Mouse (Mus musculus): ENCODE measurements at regions not wholly inside any gene's neighbourhood (a gene's known extent, or its start where the extent isn't known, plus 50 kb on each side); places are given as distances from the start of the nearest gene placed in this dataset.

- H3K9ac ChIP-seq (replicated peaks; ENCODE audit: low read length) = no peak overlapping the region
- no peaks in the 10 kb centered on the region for H3K9me3 ChIP-seq (ENCODE audit: control insufficient read depth, low read length)
- no peak for ATAC-seq (ENCODE audit: low FRiP score, low TSS enrichment)
- no peak overlapping the region for H3K27ac ChIP-seq (replicated peaks; ENCODE audit: low read depth, low read length)
- no peaks in the 10 kb centered on the region for H3K36me3 ChIP-seq (ENCODE audit: control insufficient read depth, insufficient read depth, low read length)
- WGBS = 75% methylated on average over 4 of the region's 4 CpGs
- H3K4me2 ChIP-seq (ENCODE audit: low read length) = no peak overlapping the region
- DNase-seq = no peak
- peaks cover 10% of the 10 kb centered on the region for H3K4me1 ChIP-seq (ENCODE audit: control insufficient read depth, insufficient read depth, low read length)
- no peaks in the 10 kb centered on the region for H3K27me3 ChIP-seq (ENCODE audit: control insufficient read depth, insufficient read depth, low read length)
- no peak overlapping the region for H3K4me3 ChIP-seq (replicated peaks; ENCODE audit: low read depth, low read length)
These were observed 91.1 kb upstream of the Sox4 start for GRCm38 (mm10) chr13:29044655-29045054.

- 94% methylated on average over 5 of the region's 5 CpGs for WGBS
- no peaks in the 10 kb centered on the region for H3K9me3 ChIP-seq (ENCODE audit: control insufficient read depth, low read length)
- H3K36me3 ChIP-seq (ENCODE audit: control insufficient read depth, insufficient read depth, low read length) = no peaks in the 10 kb centered on the region
These were observed 86.8 kb upstream of the Sox4 start for GRCm38 (mm10) chr13:29040331-29040730.

GRCm38 (mm10) chr13:29034904-29035303 lies 81.4 kb upstream of the Sox4 start:
- Histone ChIP-seq H3K36me3 (ENCODE audit: control insufficient read depth, insufficient read depth, low read length) (no peaks in the 10 kb centered on the region), H3K9ac (replicated peaks; ENCODE audit: low read length) (no peak overlapping the region), H3K4me3 (replicated peaks; ENCODE audit: low read depth, low read length) (no peak overlapping the region), H3K27ac (replicated peaks; ENCODE audit: low read depth, low read length) (no peak overlapping the region), H3K27me3 (ENCODE audit: control insufficient read depth, insufficient read depth, low read length) (no peaks in the 10 kb centered on the region), H3K9me3 (ENCODE audit: control insufficient read depth, low read length) (no peaks in the 10 kb centered on the region), H3K4me1 (ENCODE audit: control insufficient read depth, insufficient read depth, low read length) (peaks cover 11% of the 10 kb centered on the region), H3K4me2 (ENCODE audit: low read length) (no peak overlapping the region)
- ATAC-seq (ENCODE audit: low FRiP score, low TSS enrichment) (peak; percentile 57; the same call in 1 of the 2 replicates), DNase-seq (peak; percentile 48)
- 7% methylated on average over 4 of the region's 4 CpGs for WGBS

More at GRCm38 (mm10) chr13:29040331-29040730, 86.8 kb upstream of the Sox4 start:
- DNase-seq (no peak), ATAC-seq (ENCODE audit: low FRiP score, low TSS enrichment) (no peak)
- Histone ChIP-seq H3K4me2 (ENCODE audit: low read length) (no peak overlapping the region), H3K27ac (replicated peaks; ENCODE audit: low read depth, low read length) (no peak overlapping the region), H3K27me3 (ENCODE audit: control insufficient read depth, insufficient read depth, low read length) (no peaks in the 10 kb centered on the region), H3K4me3 (replicated peaks; ENCODE audit: low read depth, low read length) (no peak overlapping the region), H3K4me1 (ENCODE audit: control insufficient read depth, insufficient read depth, low read length) (no peaks in the 10 kb centered on the region), H3K9ac (replicated peaks; ENCODE audit: low read length) (no peak overlapping the region)

- DNase-seq = peak; percentile 47
- H3K27me3 ChIP-seq (ENCODE audit: control insufficient read depth, insufficient read depth, low read length) = no peaks in the 10 kb centered on the region
- H3K4me2 ChIP-seq (ENCODE audit: low read length) = no peak overlapping the region
- H3K36me3 ChIP-seq (ENCODE audit: control insufficient read depth, insufficient read depth, low read length) = no peaks in the 10 kb centered on the region
- H3K4me1 ChIP-seq (ENCODE audit: control insufficient read depth, insufficient read depth, low read length) = peaks cover 11% of the 10 kb centered on the region
- no peak overlapping the region for H3K9ac ChIP-seq (replicated peaks; ENCODE audit: low read length)
- no peak overlapping the region for H3K4me3 ChIP-seq (replicated peaks; ENCODE audit: low read depth, low read length)
- no peaks in the 10 kb centered on the region for H3K9me3 ChIP-seq (ENCODE audit: control insufficient read depth, low read length)
- no peak overlapping the region for H3K27ac ChIP-seq (replicated peaks; ENCODE audit: low read depth, low read length)
- 34% methylated on average over 8 of the region's 8 CpGs for WGBS
- ATAC-seq (ENCODE audit: low FRiP score, low TSS enrichment) = peak; percentile 68; the same call in 1 of the 2 replicates
These were observed 80.9 kb upstream of the Sox4 start for GRCm38 (mm10) chr13:29034444-29034843.

- Histone ChIP-seq H3K4me3 (replicated peaks; ENCODE audit: low read depth, low read length) (no peak overlapping the region), H3K9ac (replicated peaks; ENCODE audit: low read length) (no peak overlapping the region), H3K4me1 (ENCODE audit: control insufficient read depth, insufficient read depth, low read length) (no peaks in the 10 kb centered on the region), H3K36me3 (ENCODE audit: control insufficient read depth, insufficient read depth, low read length) (no peaks in the 10 kb centered on the region), H3K4me2 (ENCODE audit: low read length) (no peak overlapping the region), H3K27ac (replicated peaks; ENCODE audit: low read depth, low read length) (no peak overlapping the region), H3K27me3 (ENCODE audit: control insufficient read depth, insufficient read depth, low read length) (no peaks in the 10 kb centered on the region), H3K9me3 (ENCODE audit: control insufficient read depth, low read length) (no peaks in the 10 kb centered on the region)
- DNase-seq (no peak), ATAC-seq (ENCODE audit: low FRiP score, low TSS enrichment) (no peak)
- WGBS = 94% methylated on average over 10 of the region's 10 CpGs
These were observed 73.6 kb upstream of the Sox4 start for GRCm38 (mm10) chr13:29027146-29027545.

GRCm38 (mm10) chr13:29023486-29023885 lies 70.0 kb upstream of the Sox4 start:
- Histone ChIP-seq H3K4me1 (ENCODE audit: control insufficient read depth, insufficient read depth, low read length) (no peaks in the 10 kb centered on the region), H3K27ac (replicated peaks; ENCODE audit: low read depth, low read length) (no peak overlapping the region), H3K27me3 (ENCODE audit: control insufficient read depth, insufficient read depth, low read length) (no peaks in the 10 kb centered on the region), H3K4me2 (ENCODE audit: low read length) (no peak overlapping the region), H3K36me3 (ENCODE audit: control insufficient read depth, insufficient read depth, low read length) (no peaks in the 10 kb centered on the region), H3K9ac (replicated peaks; ENCODE audit: low read length) (no peak overlapping the region), H3K9me3 (ENCODE audit: control insufficient read depth, low read length) (no peaks in the 10 kb centered on the region), H3K4me3 (replicated peaks; ENCODE audit: low read depth, low read length) (no peak overlapping the region)
- no peak for DNase-seq
- WGBS = 100% methylated on average over 1 of the region's 1 CpGs
- no peak for ATAC-seq (ENCODE audit: low FRiP score, low TSS enrichment)

GRCm38 (mm10) chr13:29019839-29020238 lies 66.3 kb upstream of the Sox4 start:
- Histone ChIP-seq H3K27me3 (ENCODE audit: control insufficient read depth, insufficient read depth, low read length) (no peaks in the 10 kb centered on the region), H3K9ac (replicated peaks; ENCODE audit: low read length) (no peak overlapping the region), H3K9me3 (ENCODE audit: control insufficient read depth, low read length) (no peaks in the 10 kb centered on the region), H3K4me3 (replicated peaks; ENCODE audit: low read depth, low read length) (no peak overlapping the region), H3K36me3 (ENCODE audit: control insufficient read depth, insufficient read depth, low read length) (no peaks in the 10 kb centered on the region), H3K27ac (replicated peaks; ENCODE audit: low read depth, low read length) (no peak overlapping the region), H3K4me2 (ENCODE audit: low read length) (no peak overlapping the region), H3K4me1 (ENCODE audit: control insufficient read depth, insufficient read depth, low read length) (peaks cover 16% of the 10 kb centered on the region)
- 95% methylated on average over 3 of the region's 3 CpGs for WGBS
- no peak for DNase-seq
- no peak for ATAC-seq (ENCODE audit: low FRiP score, low TSS enrichment)

- DNase-seq (peak; percentile 89), ATAC-seq (ENCODE audit: low FRiP score, low TSS enrichment) (peak; percentile 70; the same call in 1 of the 2 replicates)
- H3K9me3 ChIP-seq (ENCODE audit: control insufficient read depth, low read length) = no peaks in the 10 kb centered on the region
- peaks cover 34% of the 10 kb centered on the region for H3K4me1 ChIP-seq (ENCODE audit: control insufficient read depth, insufficient read depth, low read length)
- WGBS = 42% methylated on average over 25 of the region's 25 CpGs
- H3K4me2 ChIP-seq (ENCODE audit: low read length) = peak overlapping the region; percentile 60
- H3K4me3 ChIP-seq (replicated peaks; ENCODE audit: low read depth, low read length) = peak overlapping the region; percentile 34
- no peaks in the 10 kb centered on the region for H3K36me3 ChIP-seq (ENCODE audit: control insufficient read depth, insufficient read depth, low read length)
- H3K27ac ChIP-seq (replicated peaks; ENCODE audit: low read depth, low read length) = peak overlapping the region; percentile 86
- no peaks in the 10 kb centered on the region for H3K27me3 ChIP-seq (ENCODE audit: control insufficient read depth, insufficient read depth, low read length)
- H3K9ac ChIP-seq (replicated peaks; ENCODE audit: low read length) = peak overlapping the region; percentile 30
These were observed 62.7 kb upstream of the Sox4 start for GRCm38 (mm10) chr13:29016145-29016651.

GRCm38 (mm10) chr13:29015605-29015994 lies 62.1 kb upstream of the Sox4 start:
- Histone ChIP-seq H3K27me3 (ENCODE audit: control insufficient read depth, insufficient read depth, low read length) (no peaks in the 10 kb centered on the region), H3K4me2 (ENCODE audit: low read length) (peak overlapping the region; percentile 60), H3K9ac (replicated peaks; ENCODE audit: low read length) (peak overlapping the region; percentile 30), H3K4me1 (ENCODE audit: control insufficient read depth, insufficient read depth, low read length) (peaks cover 34% of the 10 kb centered on the region), H3K36me3 (ENCODE audit: control insufficient read depth, insufficient read depth, low read length) (no peaks in the 10 kb centered on the region), H3K4me3 (replicated peaks; ENCODE audit: low read depth, low read length) (peak overlapping the region; percentile 34), H3K9me3 (ENCODE audit: control insufficient read depth, low read length) (no peaks in the 10 kb centered on the region), H3K27ac (replicated peaks; ENCODE audit: low read depth, low read length) (peak overlapping the region; percentile 86)
- ATAC-seq (ENCODE audit: low FRiP score, low TSS enrichment) (peak; percentile 76; the same call in 1 of the 2 replicates), DNase-seq (peak; percentile 79)
- 4% methylated on average over 9 of the region's 9 CpGs for WGBS
